Mouse (Mus musculus) stomach, embryonic 16.5 days (tissue): ENCODE results near the gene Plscr1. TPM values are rescaled to one million over a fixed set of nuclear protein-coding genes. Genes with fewer than 3 reads are reported as not detected.

Source experiments
- ATAC-seq: fragments of 200-750 bp; cut with Nextera tagmentation; 2 replicates; pipeline ENCODE4 v1.8.0; 2017; ENCODE audit warnings: moderate number of reproducible peaks, moderate TSS enrichment; ENCODE audit not compliant: insufficient read depth, low FRiP score
- H3K27ac ChIP-seq: fragments of 300-500 bp; sonication (generic); 2 replicates; pipeline ENCODE4 v1.5.1; 2014; ENCODE audit warnings: low read length
- H3K27me3 ChIP-seq: fragments of 300-500 bp; sonication (generic); 2 replicates; pipeline ENCODE4 v1.6.1; 2014; ENCODE audit warnings: low read length, control low read depth, mixed read lengths; ENCODE audit not compliant: control insufficient read depth, insufficient read depth
- H3K36me3 ChIP-seq: fragments of 300-500 bp; sonication (generic); 2 replicates; pipeline ENCODE4 v1.6.1; 2014; ENCODE audit warnings: low read length; ENCODE audit not compliant: control insufficient read depth, insufficient read depth
- H3K4me1 ChIP-seq: fragments of 300-500 bp; sonication (generic); 2 replicates; pipeline ENCODE4 v1.6.1; 2014; ENCODE audit warnings: low read length, control low read depth, mixed read lengths; ENCODE audit not compliant: control insufficient read depth, insufficient read depth
- H3K4me2 ChIP-seq: fragments of 300-500 bp; sonication (generic); 2 replicates; pipeline ENCODE4 v1.6.1; 2014; ENCODE audit warnings: low read depth, low read length, mixed read lengths
- H3K4me3 ChIP-seq: fragments of 300-500 bp; sonication (generic); replicated peaks from 2 replicates; pipeline ENCODE4 v1.5.1; 2014; ENCODE audit warnings: mild to moderate bottlenecking, low read length
- H3K9ac ChIP-seq: fragments of 300-500 bp; sonication (generic); 2 replicates; pipeline ENCODE4 v1.6.1; 2014; ENCODE audit warnings: low read length
- H3K9me3 ChIP-seq: fragments of 300-500 bp; sonication (generic); replicated peaks from 2 replicates; pipeline ENCODE4 v1.6.1; 2016; ENCODE audit warnings: low read length, control low read depth; ENCODE audit not compliant: control insufficient read depth
- WGBS: fragments of 180-500 bp; shearing (Covaris S2); extraction: QIAGEN DNeasy Blood & Tissue Kit; methylation state at CpG from one replicate; pipeline ENCODE4 v1.1.7; 2014; 5-methylcytosine and 5-hydroxymethylcytosine counted together
- polyA plus RNA-seq: library from polyadenylated mRNA; unstranded; fragments of >200 nt; fragmentation: Nextera tagmentation; extraction: Ambion mirVana; gene quantifications from 2 replicates; pipeline ENCODE4 v1.2.1, GENCODE M21; 2015

Plscr1 gene
- polyA plus RNA-seq: 53.9 and 56.2 TPM in 2 replicates

GRCm38 (mm10) chr9:92249447-92249852 lies at the start of gene Plscr1:
Gene Plscr1 (plus strand): TSS chr9:92249750.
- Histone ChIP-seq H3K4me3 (peak within 1 kb of the TSS; percentile 67), H3K27me3 (no peaks in the 10 kb centered on the region), H3K27ac (peak within 1 kb of the TSS; percentile 96), H3K36me3 (no peaks in the 10 kb centered on the region), H3K9ac (peak within 1 kb of the TSS; percentile 77), H3K4me2 (peak within 1 kb of the TSS; percentile 58), H3K4me1 (peaks cover 9% of the 10 kb centered on the region), H3K9me3 (no peaks in the 10 kb centered on the region)
- WGBS: 35% methylated on average over 7 of the region's 7 CpGs
- ATAC-seq: no peak

- WGBS: 41% methylated on average over 2 of the region's 2 CpGs
- Histone ChIP-seq H3K4me2 (no peak overlapping the region), H3K9ac (no peak overlapping the region), H3K36me3 (no peaks in the 10 kb centered on the region), H3K27ac (no peak overlapping the region), H3K4me1 (no peaks in the 10 kb centered on the region), H3K9me3 (no peaks in the 10 kb centered on the region), H3K27me3 (no peaks in the 10 kb centered on the region), H3K4me3 (no peak overlapping the region)
- no peak for ATAC-seq
Measured at GRCm38 (mm10) chr9:92204397-92204796, 45.2 kb upstream of the Plscr1 start.

DNA sequence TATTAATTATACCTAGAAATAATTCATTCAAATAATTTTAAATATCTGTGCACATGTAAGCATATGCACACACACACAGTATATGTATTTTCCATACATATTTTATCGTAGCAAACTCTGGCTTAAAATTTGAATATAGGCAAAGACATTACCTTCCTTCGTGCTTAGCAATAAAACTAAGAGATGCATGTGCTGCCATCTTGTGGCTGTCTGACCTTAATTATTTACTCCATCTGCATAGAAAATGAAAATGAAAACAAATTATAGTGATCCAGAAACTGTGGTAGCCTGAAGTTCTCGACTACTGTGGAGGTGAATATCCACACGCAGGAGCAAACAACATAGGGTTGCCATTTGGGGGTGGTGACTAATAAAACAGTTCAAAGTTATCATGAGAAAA lies 42.2 kb upstream of the Plscr1 start:
- Histone ChIP-seq H3K4me1 (0 out of 2 replicates have a peak, but pooled peaks cover 4% of the 10 kb centered on the region), H3K9me3 (no peaks in the 10 kb centered on the region), H3K4me3 (no peak overlapping the region), H3K27me3 (no peaks in the 10 kb centered on the region), H3K36me3 (no peaks in the 10 kb centered on the region), H3K9ac (no peak overlapping the region), H3K4me2 (no peak overlapping the region), H3K27ac (no peak overlapping the region)
- WGBS: 42% methylated on average over 4 of the region's 4 CpGs
- ATAC-seq: no peak

GRCm38 (mm10) chr9:92207757-92208156 lies 41.8 kb upstream of the Plscr1 start:
- H3K4me3 ChIP-seq: no peak overlapping the region
- WGBS: 75% methylated on average over 8 of the region's 8 CpGs
- no peak overlapping the region for H3K27ac ChIP-seq
- no peak overlapping the region for H3K9ac ChIP-seq
- H3K4me1 ChIP-seq: 0 out of 2 replicates have a peak, but pooled peaks cover 4% of the 10 kb centered on the region
- H3K36me3 ChIP-seq: no peaks in the 10 kb centered on the region
- H3K4me2 ChIP-seq: no peak overlapping the region
- no peaks in the 10 kb centered on the region for H3K9me3 ChIP-seq
- no peak for ATAC-seq
- H3K27me3 ChIP-seq: no peaks in the 10 kb centered on the region

GRCm38 (mm10) chr9:92209850-92210249 lies 39.7 kb upstream of the Plscr1 start:
- Histone ChIP-seq H3K9me3 (no peaks in the 10 kb centered on the region), H3K4me1 (0 out of 2 replicates have a peak, but pooled peaks cover 4% of the 10 kb centered on the region), H3K27ac (no peak overlapping the region), H3K4me3 (no peak overlapping the region), H3K27me3 (no peaks in the 10 kb centered on the region), H3K36me3 (no peaks in the 10 kb centered on the region), H3K9ac (no peak overlapping the region), H3K4me2 (no peak overlapping the region)
- no peak for ATAC-seq
- WGBS: 76% methylated on average over 3 of the region's 3 CpGs

DNA sequence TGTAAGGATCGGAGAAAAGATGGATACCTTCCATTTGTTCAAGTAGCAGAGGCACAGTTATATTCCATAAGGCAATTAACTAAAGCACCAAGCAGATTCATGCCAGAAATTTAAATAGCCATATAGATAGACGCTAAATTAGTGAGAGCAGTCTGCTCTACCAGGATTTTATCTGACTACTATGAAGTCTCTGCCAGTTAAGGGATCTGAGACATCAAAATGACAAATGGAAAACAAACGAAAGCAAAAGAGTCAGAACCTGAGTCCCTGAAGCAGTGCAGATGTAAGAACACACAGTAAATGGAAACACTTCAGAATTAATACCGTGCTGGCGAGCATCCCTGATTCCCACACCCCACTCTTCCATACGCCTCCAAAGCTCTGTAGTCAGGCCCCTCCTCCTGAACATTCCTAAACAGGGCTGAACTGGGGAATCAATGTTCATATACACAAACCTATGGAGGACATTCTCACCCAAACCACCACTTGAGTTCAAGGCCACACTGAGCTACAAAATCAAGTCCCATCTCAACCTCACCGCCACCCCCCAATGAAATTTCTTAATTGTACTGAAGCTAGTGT lies 39.1 kb upstream of the Plscr1 start:
- Histone ChIP-seq H3K9ac (no peak overlapping the region), H3K27ac (peak overlapping the region; percentile 49; the same call in 1 of the 2 replicates), H3K4me3 (no peak overlapping the region), H3K4me2 (no peak overlapping the region), H3K27me3 (no peaks in the 10 kb centered on the region), H3K4me1 (0 out of 2 replicates have a peak, but pooled peaks cover 4% of the 10 kb centered on the region), H3K9me3 (no peaks in the 10 kb centered on the region), H3K36me3 (no peaks in the 10 kb centered on the region)
- 48% methylated on average over 7 of the region's 7 CpGs for WGBS
- ATAC-seq: peak; percentile 44; the same call in 1 of the 2 replicates

GRCm38 (mm10) chr9:92211048-92211447 lies 38.5 kb upstream of the Plscr1 start:
- 23% methylated on average over 3 of the region's 3 CpGs for WGBS

GRCm38 (mm10) chr9:92217484-92217883 lies 32.1 kb upstream of the Plscr1 start:
- H3K4me1 ChIP-seq: no peaks in the 10 kb centered on the region
- ATAC-seq: no peak
- WGBS: 56% methylated on average over 4 of the region's 4 CpGs

More at GRCm38 (mm10) chr9:92211048-92211447, 38.5 kb upstream of the Plscr1 start:
- Histone ChIP-seq H3K36me3 (no peaks in the 10 kb centered on the region), H3K9ac (no peak overlapping the region), H3K4me2 (no peak overlapping the region), H3K27me3 (no peaks in the 10 kb centered on the region), H3K27ac (no peak overlapping the region), H3K4me3 (no peak overlapping the region), H3K9me3 (no peaks in the 10 kb centered on the region), H3K4me1 (0 out of 2 replicates have a peak, but pooled peaks cover 4% of the 10 kb centered on the region)
- ATAC-seq: no peak

DNA sequence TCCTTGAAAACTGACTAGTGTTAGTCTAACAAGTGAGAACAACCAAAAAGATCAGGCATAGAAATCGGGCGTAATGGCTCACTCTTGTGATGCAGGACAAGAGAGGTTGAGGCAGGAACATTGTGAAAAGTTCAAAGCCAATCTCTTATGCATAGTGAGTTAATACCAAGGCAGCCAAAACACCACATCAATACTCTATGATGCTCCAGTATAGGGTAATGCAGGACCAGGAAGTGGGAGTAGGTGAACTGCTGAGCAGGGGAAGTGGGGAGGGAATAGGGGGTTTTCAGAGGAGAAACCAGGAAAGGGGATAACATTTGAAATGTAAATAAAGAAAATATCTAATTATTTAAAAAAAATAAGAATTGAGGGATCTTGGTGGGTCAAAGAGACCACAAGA lies 31.7 kb upstream of the Plscr1 start:
- no peaks in the 10 kb centered on the region for H3K9me3 ChIP-seq
- H3K4me2 ChIP-seq: no peak overlapping the region
- ATAC-seq: no peak
- H3K27me3 ChIP-seq: no peaks in the 10 kb centered on the region
- H3K9ac ChIP-seq: no peak overlapping the region
- H3K4me3 ChIP-seq: no peak overlapping the region
- H3K36me3 ChIP-seq: no peaks in the 10 kb centered on the region
- no peaks in the 10 kb centered on the region for H3K4me1 ChIP-seq
- 89% methylated on average over 2 of the region's 2 CpGs for WGBS
- H3K27ac ChIP-seq: no peak overlapping the region

More at GRCm38 (mm10) chr9:92217484-92217883, 32.1 kb upstream of the Plscr1 start:
- H3K4me2 ChIP-seq: no peak overlapping the region
- H3K9me3 ChIP-seq: no peaks in the 10 kb centered on the region
- no peaks in the 10 kb centered on the region for H3K36me3 ChIP-seq
- H3K27me3 ChIP-seq: no peaks in the 10 kb centered on the region
- H3K9ac ChIP-seq: no peak overlapping the region
- no peak overlapping the region for H3K27ac ChIP-seq
- no peak overlapping the region for H3K4me3 ChIP-seq
